Comparison of ENCODE assay signal across 27 mouse cellular contexts in genomic region chr3:64359286-64360035, GRCm38 (mm10). TPM values are rescaled to one million over a fixed set of nuclear protein-coding genes. Genes with fewer than 3 reads are reported as not detected.
DNase-seq lines count a peak whose midpoint lies in the region; ATAC-seq and TF ChIP-seq lines count a peak whose summit lies in the region.
"Had no signal": no experiment of that assay in that cellular context is flagged by ENCODE, and none has a peak within 500 bp of the region (broad histone marks: within the 10 kb centered on the region; RNA-seq: fewer than 3 reads in every experiment).

No protein-coding gene starts in this region.

- H3K27me3 ChIP-seq in forebrain, embryonic 11.5 days (ENCODE audit: control insufficient read depth, insufficient read depth, low read length), result no peaks in the 10 kb centered on the region
- no peaks in the 10 kb centered on the region for H3K27me3 ChIP-seq in forebrain, postnatal 0 days (ENCODE audit: insufficient read depth, low read length)
- H3K27me3 ChIP-seq in neural tube, embryonic 15.5 days (replicated peaks), result no peaks in the 10 kb centered on the region
- H3K27me3 ChIP-seq: neural tube, embryonic 13.5 days had no signal

- H3K4me2 ChIP-seq in forebrain, embryonic 11.5 days (ENCODE audit: low read depth, low read length, severe bottlenecking), result no peak overlapping the region
- H3K4me2 ChIP-seq in forebrain, postnatal 0 days (ENCODE audit: low read depth), result no peak overlapping the region
- no peak overlapping the region for H3K4me2 ChIP-seq in neural tube, embryonic 15.5 days
- H3K4me2 ChIP-seq: neural tube, embryonic 13.5 days had no signal

- 29% methylated on average over 2 of the region's 2 CpGs for WGBS in forebrain, embryonic 11.5 days
- 12% methylated on average over 2 of the region's 2 CpGs for WGBS in forebrain, postnatal 0 days
- 64% methylated on average over 2 of the region's 2 CpGs for WGBS in neural tube, embryonic 15.5 days

- no peak overlapping the region for H3K9ac ChIP-seq in forebrain, embryonic 11.5 days (ENCODE audit: low read length)
- H3K9ac ChIP-seq in forebrain, postnatal 0 days, result no peak overlapping the region
- H3K9ac ChIP-seq in neural tube, embryonic 15.5 days (replicated peaks), result no peak overlapping the region
- H3K9ac ChIP-seq: neural tube, embryonic 13.5 days had no signal

- H3K9me3 ChIP-seq in forebrain, embryonic 11.5 days (ENCODE audit: control insufficient read depth, low read length), result no peaks in the 10 kb centered on the region
- H3K9me3 ChIP-seq in forebrain, postnatal 0 days (ENCODE audit: low read length), result no peaks in the 10 kb centered on the region
- no peaks in the 10 kb centered on the region for H3K9me3 ChIP-seq in neural tube, embryonic 15.5 days (replicated peaks)
- H3K9me3 ChIP-seq: neural tube, embryonic 13.5 days had no signal

- ATAC-seq in forebrain, embryonic 11.5 days (replicated peaks; ENCODE audit: low FRiP score), result peak; percentile 81
- no peak; the same call in 1 of the 2 replicates for ATAC-seq in forebrain, postnatal 0 days
- ATAC-seq in neural tube, embryonic 15.5 days (ENCODE audit: low FRiP score), result no peak
- ATAC-seq: lung, postnatal 0 days had no signal

- intact Hi-C loops in left cerebral cortex, postnatal 4 days (cut with DNase I), result no loop called here

- TF ChIP-seq CTCF in forebrain, postnatal 0 days (IDR thresholded peaks at IDR 0.05; ENCODE audit: low read depth), result no peak

- no peak overlapping the region for H3K27ac ChIP-seq in forebrain, embryonic 11.5 days (ENCODE audit: low read depth, low read length)
- H3K27ac ChIP-seq in forebrain, postnatal 0 days (ENCODE audit: low read depth, low read length), result no peak overlapping the region
- H3K27ac ChIP-seq in neural tube, embryonic 15.5 days (replicated peaks), result no peak overlapping the region
- H3K27ac ChIP-seq: heart, adult 2 months; kidney, postnatal 0 days; neural tube, embryonic 13.5 days had no signal

- no peaks in the 10 kb centered on the region for H3K36me3 ChIP-seq in forebrain, embryonic 11.5 days (ENCODE audit: control insufficient read depth, insufficient read depth, low read length)
- no peaks in the 10 kb centered on the region for H3K36me3 ChIP-seq in forebrain, postnatal 0 days (ENCODE audit: insufficient read depth)
- no peaks in the 10 kb centered on the region for H3K36me3 ChIP-seq in neural tube, embryonic 15.5 days
- H3K36me3 ChIP-seq: neural tube, embryonic 13.5 days had no signal

- no peaks in the 10 kb centered on the region for H3K4me1 ChIP-seq in forebrain, embryonic 11.5 days (replicated peaks; ENCODE audit: control insufficient read depth, insufficient read depth, low read length)
- no peaks in the 10 kb centered on the region; the same call in 1 of the 2 replicates for H3K4me1 ChIP-seq in forebrain, postnatal 0 days (ENCODE audit: insufficient read depth)
- H3K4me1 ChIP-seq in neural tube, embryonic 15.5 days, result no peaks in the 10 kb centered on the region

- no peak overlapping the region for H3K4me3 ChIP-seq in forebrain, embryonic 11.5 days (ENCODE audit: low read depth, low read length)
- no peak overlapping the region for H3K4me3 ChIP-seq in forebrain, postnatal 0 days (ENCODE audit: low read depth, low read length)
- no peak overlapping the region for H3K4me3 ChIP-seq in neural tube, embryonic 15.5 days (replicated peaks)
- H3K4me3 ChIP-seq: erythroblast, embryonic 14.5 days; heart, adult 2 months; neural tube, embryonic 13.5 days had no signal

- peak; percentile 0 for DNase-seq in left cerebral cortex, postnatal 4 days
- DNase-seq in left cerebral cortex, adult 11 months (ENCODE audit: low spot score), result no peak
- DNase-seq in forebrain, embryonic 11.5 days (ENCODE audit: low spot score), result no peak
- DNase-seq in forebrain, postnatal 0 days, result peak; percentile 1
- DNase-seq in frontal cortex, adult 2 months (ENCODE audit: extremely low spot score in 1 of 2, low spot score in 1 of 2), result no peak
- DNase-seq in right cerebral cortex, postnatal 36 days (ENCODE audit: low spot score in 2 of 2), result no peak
- DNase-seq: gastrocnemius, postnatal 14 days; heart, adult 2 months; heart, postnatal 36 days; kidney, adult 11 months; layer of hippocampus, postnatal 36 days; liver; right cerebral cortex, postnatal 14 days; thymus, adult 2 months had no signal

RNA-seq across cellular contexts. Expression of gene Vmn2r4, which starts 55.7 kb away (rescaled TPM):
- total RNA-seq in left cerebral cortex, postnatal 4 days (2021), result not detected
- not detected in 2 replicates for polyA plus RNA-seq in forebrain, embryonic 11.5 days (2014; fragmentation: Nextera tagmentation; extraction: Ambion mirVana)
- total RNA-seq in forebrain, postnatal 0 days (2014; rRNA removed), result not detected in 2 replicates
- not detected in 2 replicates for polyA plus RNA-seq in forebrain, postnatal 0 days (2015; fragmentation: Nextera tagmentation; extraction: Ambion mirVana)
- polyA plus RNA-seq in neural tube, embryonic 15.5 days (2015; fragmentation: Nextera tagmentation; extraction: Ambion mirVana), result not detected in 2 replicates
- not detected in 2 replicates for polyA plus RNA-seq in frontal cortex, adult 2 months (2012; rRNA removed)
- total RNA-seq: adrenal gland, adult 18-20 months; gastrocnemius, postnatal 14 days; heart, adult 2 months; heart, postnatal 36 days; layer of hippocampus, adult 18-20 months; layer of hippocampus, postnatal 36 days; left cerebral cortex, postnatal 25 days; megakaryocyte, adult 5-6 weeks had no signal
- polyA plus RNA-seq: heart, adult 2 months; heart, embryonic 14.5 days; kidney, postnatal 0 days; liver, embryonic 16.5 days; lung, postnatal 0 days; neural tube, embryonic 13.5 days; spleen, adult 2 months; stomach, embryonic 14.5 days; thymus, adult 2 months had no signal

Comparison
In these comparisons a context has a peak if more than half of its experiments do, and no peak if none do; other contexts are left out.
1. DNase-seq: peak in left cerebral cortex, postnatal 4 days (single experiment) and forebrain, postnatal 0 days (single experiment); none in left cerebral cortex, adult 11 months (single experiment), forebrain, embryonic 11.5 days (single experiment), frontal cortex, adult 2 months (0 of 2) and right cerebral cortex, postnatal 36 days (0 of 2).